Mouse (Mus musculus): ENCODE measurements at regions not wholly inside any gene's neighbourhood (a gene's known extent, or its start where the extent isn't known, plus 50 kb on each side); places are given as distances from the start of the nearest gene placed in this dataset.
"Not testable (repeated sequence)": the region's sequence is repeated elsewhere in the genome, so short reads cannot be mapped to it uniquely, and the experiment has no call there.

- ATAC-seq (no peak), DNase-seq (ENCODE audit: low read depth, low spot score) (no peak)
- CTCF ChIA-PET = interaction anchor here (1.3 to 1.8 kb wide), 2 partner anchors 27 to 61 kb away, joined by 3 to 5 read pairs; no protein-coding TSS in a partner anchor
- no peak for TF ChIP-seq CTCF (IDR thresholded peaks at IDR 0.05)
- in situ Hi-C loops (cut with MboI; ENCODE audit: low pct_unique_long_range_greater_than_20kb) = loop anchor here (5.0 kb wide), 1 partner anchor 222 kb away; no protein-coding TSS in a partner anchor
- H3K27me3 ChIP-seq = no peaks in the 10 kb centered on the region
- POLR2A ChIA-PET = no interaction called here
These were observed 75.1 kb upstream of the Cpsf6 start for GRCm38 (mm10) chr10:117454711-117455591.

- CTCF ChIA-PET = interaction anchor here (1.4 to 1.8 kb wide), 2 partner anchors 28 to 62 kb away, joined by 3 to 5 read pairs; no protein-coding TSS in a partner anchor
- no peak for ATAC-seq
- POLR2A ChIA-PET = no interaction called here
- no peak for TF ChIP-seq CTCF (IDR thresholded peaks at IDR 0.05)
- DNase-seq (ENCODE audit: low read depth, low spot score) = no peak
- H3K27me3 ChIP-seq = no peaks in the 10 kb centered on the region
- in situ Hi-C loops (cut with MboI; ENCODE audit: low pct_unique_long_range_greater_than_20kb) = no loop called here
These were observed 74.3 kb upstream of the Cpsf6 start for GRCm38 (mm10) chr10:117454171-117454500.

GRCm38 (mm10) chr10:117453406-117454170 is 73.8 kb upstream of the Cpsf6 start:
- TF ChIP-seq CTCF (IDR thresholded peaks at IDR 0.05) = no peak
- in situ Hi-C loops (cut with MboI; ENCODE audit: low pct_unique_long_range_greater_than_20kb) = no loop called here
- ATAC-seq = no peak
- no peaks in the 10 kb centered on the region for H3K27me3 ChIP-seq
- DNase-seq (ENCODE audit: low read depth, low spot score) = no peak
- CTCF ChIA-PET = interaction anchor here (1.4 kb wide), 1 partner anchor 63 kb away, joined by 3 read pairs; no protein-coding TSS in a partner anchor
- POLR2A ChIA-PET = no interaction called here

GRCm38 (mm10) chr10:117452190-117452950 is 72.6 kb upstream of the Cpsf6 start:
- CTCF ChIA-PET = interaction anchor here (0.7 kb wide), 1 partner anchor 220 kb away, joined by 3 read pairs; no protein-coding TSS in a partner anchor
- POLR2A ChIA-PET = no interaction called here

GRCm38 (mm10) chr10:117451396-117452185 is 71.8 kb upstream of the Cpsf6 start:
- in situ Hi-C loops (cut with MboI; ENCODE audit: low pct_unique_long_range_greater_than_20kb) = no loop called here
- ChIA-PET CTCF (no interaction called here), POLR2A (no interaction called here)
- no peaks in the 10 kb centered on the region for H3K27me3 ChIP-seq
- TF ChIP-seq CTCF (IDR thresholded peaks at IDR 0.05) = no peak
- no peak for ATAC-seq
- no peak for DNase-seq (ENCODE audit: low read depth, low spot score)

More at GRCm38 (mm10) chr10:117452190-117452950, 72.6 kb upstream of the Cpsf6 start:
- H3K27me3 ChIP-seq = no peaks in the 10 kb centered on the region
- TF ChIP-seq CTCF (IDR thresholded peaks at IDR 0.05) = no peak
- ATAC-seq (no peak), DNase-seq (ENCODE audit: low read depth, low spot score) (peak; percentile 56)
- in situ Hi-C loops (cut with MboI; ENCODE audit: low pct_unique_long_range_greater_than_20kb) = no loop called here

- no peak for ATAC-seq
These were observed 70.8 kb upstream of the Cpsf6 start for GRCm38 (mm10) chr10:117450631-117451030.

GRCm38 (mm10) chr10:117450240-117450569 is 70.4 kb upstream of the Cpsf6 start:
- ChIA-PET CTCF (no interaction called here), POLR2A (no interaction called here)
- DNase-seq (ENCODE audit: low read depth, low spot score) = no peak
- in situ Hi-C loops (cut with MboI; ENCODE audit: low pct_unique_long_range_greater_than_20kb) = no loop called here
- H3K27me3 ChIP-seq = no peaks in the 10 kb centered on the region
- TF ChIP-seq CTCF (IDR thresholded peaks at IDR 0.05) = no peak
- ATAC-seq = no peak

More at GRCm38 (mm10) chr10:117450631-117451030, 70.8 kb upstream of the Cpsf6 start:
- no peak for DNase-seq (ENCODE audit: low read depth, low spot score)
- ChIA-PET POLR2A (no interaction called here), CTCF (no interaction called here)
- H3K27me3 ChIP-seq = no peaks in the 10 kb centered on the region
- in situ Hi-C loops (cut with MboI; ENCODE audit: low pct_unique_long_range_greater_than_20kb) = no loop called here
- TF ChIP-seq CTCF (IDR thresholded peaks at IDR 0.05) = no peak

- ChIA-PET POLR2A (no interaction called here), CTCF (interaction anchor here (0.8 kb wide), 1 partner anchor 12 kb away, joined by 3 read pairs; no protein-coding TSS in a partner anchor)
- no peaks in the 10 kb centered on the region for H3K27me3 ChIP-seq
- TF ChIP-seq CTCF (IDR thresholded peaks at IDR 0.05) = no peak
- ATAC-seq (no peak), DNase-seq (ENCODE audit: low read depth, low spot score) (no peak)
- in situ Hi-C loops (cut with MboI; ENCODE audit: low pct_unique_long_range_greater_than_20kb) = no loop called here
These were observed 69.8 kb upstream of the Cpsf6 start for GRCm38 (mm10) chr10:117449416-117450239.

- ATAC-seq; DNase-seq (ENCODE audit: low read depth, low spot score); POLR2A ChIA-PET; in situ Hi-C loops (cut with MboI; ENCODE audit: low pct_unique_long_range_greater_than_20kb); H3K27me3 ChIP-seq: not testable (repeated sequence)
- CTCF ChIA-PET = interaction anchor here (0.8 kb wide), 1 partner anchor 13 kb away, joined by 3 read pairs; no protein-coding TSS in a partner anchor
These were observed 69.0 kb upstream of the Cpsf6 start for GRCm38 (mm10) chr10:117448783-117449182.
